Mouse (Mus musculus): ENCODE data around the gene Samd4b. TPM values are rescaled to one million over a fixed set of nuclear protein-coding genes. Genes with fewer than 3 reads are reported as not detected.
A peak's percentile ranks its signal among the peaks of the same experiment; 100 is the strongest.

Samd4b gene
- polyA plus RNA-seq, 1 experiment from 2014 or later, result 10.0 TPM

- Histone ChIP-seq H3K4me1 (peaks cover 69% of the 10 kb centered on the region), H3K27me3 (replicated peaks) (no peaks in the 10 kb centered on the region), H3K4me3 (peak overlapping the region; percentile 93), H3K9ac (peak overlapping the region; percentile 97), H3K4me2 (peak overlapping the region; percentile 84), H3K36me3 (peaks cover 14% of the 10 kb centered on the region), H3K27ac (peak overlapping the region; percentile 83), H3K9me3 (replicated peaks) (no peaks in the 10 kb centered on the region)
- ATAC-seq, result peak; percentile 97
- under 1% methylated on average over 54 of the region's 64 CpGs for WGBS (ENCODE audit: insufficient replicate concordance)
Measured at GRCm38 (mm10) chr7:28436271-28436904, 161.6 kb downstream of the Samd4b start.

- peaks cover 75% of the 10 kb centered on the region for H3K4me1 ChIP-seq
- peak overlapping the region; percentile 93 for H3K4me3 ChIP-seq
- H3K27me3 ChIP-seq (replicated peaks), result no peaks in the 10 kb centered on the region
- WGBS (ENCODE audit: insufficient replicate concordance), result under 1% methylated on average over 39 of the region's 70 CpGs
- peak; percentile 3; the same call in 1 of the 2 replicates for ATAC-seq
- peaks cover 19% of the 10 kb centered on the region for H3K36me3 ChIP-seq
- peak overlapping the region; percentile 97 for H3K9ac ChIP-seq
- H3K4me2 ChIP-seq, result peak overlapping the region; percentile 95
- H3K27ac ChIP-seq, result peak overlapping the region; percentile 82
- H3K9me3 ChIP-seq (replicated peaks), result no peaks in the 10 kb centered on the region
Measured at GRCm38 (mm10) chr7:28435660-28436259, 162.2 kb downstream of the Samd4b start.

GRCm38 (mm10) chr7:28432252-28432651 lies 165.7 kb downstream of the Samd4b start:
- Histone ChIP-seq H3K4me1 (peaks cover 69% of the 10 kb centered on the region), H3K9ac (peak overlapping the region; percentile 62), H3K4me2 (peak overlapping the region; percentile 95), H3K9me3 (replicated peaks) (no peaks in the 10 kb centered on the region), H3K36me3 (peaks cover 39% of the 10 kb centered on the region), H3K27ac (peak overlapping the region; percentile 86), H3K27me3 (replicated peaks) (no peaks in the 10 kb centered on the region), H3K4me3 (peak overlapping the region; percentile 93)
- ATAC-seq, result peak; percentile 9; the same call in 1 of the 2 replicates
- WGBS (ENCODE audit: insufficient replicate concordance), result 14% methylated on average over 2 of the region's 2 CpGs

- H3K4me2 ChIP-seq, result no peak overlapping the region
- ATAC-seq, result no peak
- peak overlapping the region; percentile 22; the same call in 1 of the 2 replicates for H3K9ac ChIP-seq
- H3K27me3 ChIP-seq (replicated peaks), result no peaks in the 10 kb centered on the region
- no peak overlapping the region for H3K4me3 ChIP-seq
- WGBS (ENCODE audit: insufficient replicate concordance), result 27% methylated on average over 1 of the region's 1 CpGs
- peak overlapping the region; percentile 86 for H3K27ac ChIP-seq
- H3K36me3 ChIP-seq, result peaks cover 47% of the 10 kb centered on the region
- peaks cover 65% of the 10 kb centered on the region for H3K4me1 ChIP-seq
- no peaks in the 10 kb centered on the region for H3K9me3 ChIP-seq (replicated peaks)
Measured at GRCm38 (mm10) chr7:28430512-28430911, 167.4 kb downstream of the Samd4b start.

- 0 out of 2 replicates have a peak overlapping the region, but pooled peaks have one; percentile 40 for H3K27ac ChIP-seq
- peaks cover 58% of the 10 kb centered on the region for H3K36me3 ChIP-seq
- no peak for ATAC-seq
- no peak overlapping the region for H3K9ac ChIP-seq
- no peaks in the 10 kb centered on the region for H3K9me3 ChIP-seq (replicated peaks)
- H3K4me3 ChIP-seq, result no peak overlapping the region
- no peaks in the 10 kb centered on the region for H3K27me3 ChIP-seq (replicated peaks)
- peaks cover 37% of the 10 kb centered on the region for H3K4me1 ChIP-seq
- H3K4me2 ChIP-seq, result no peak overlapping the region
Measured at GRCm38 (mm10) chr7:28427738-28428137, 170.2 kb downstream of the Samd4b start.

- no peaks in the 10 kb centered on the region for H3K27me3 ChIP-seq (replicated peaks)
Measured at GRCm38 (mm10) chr7:28423018-28423417, 174.9 kb downstream of the Samd4b start.

GRCm38 (mm10) chr7:28419416-28419815 lies 178.5 kb downstream of the Samd4b start:
- Histone ChIP-seq H3K27ac (no peak overlapping the region), H3K36me3 (peaks cover 97% of the 10 kb centered on the region)
- WGBS (ENCODE audit: insufficient replicate concordance), result 91% methylated on average over 2 of the region's 2 CpGs

More at GRCm38 (mm10) chr7:28423018-28423417, 174.9 kb downstream of the Samd4b start:
- Histone ChIP-seq H3K4me2 (no peak overlapping the region), H3K4me1 (no peaks in the 10 kb centered on the region; the same call in 1 of the 2 replicates), H3K27ac (no peak overlapping the region), H3K4me3 (no peak overlapping the region), H3K9me3 (replicated peaks) (no peaks in the 10 kb centered on the region), H3K9ac (no peak overlapping the region), H3K36me3 (peaks cover 80% of the 10 kb centered on the region)
- 79% methylated on average over 1 of the region's 1 CpGs for WGBS (ENCODE audit: insufficient replicate concordance)
- ATAC-seq, result no peak

GRCm38 (mm10) chr7:28418096-28418670 lies 179.8 kb downstream of the Samd4b start:
- Histone ChIP-seq H3K9me3 (replicated peaks) (no peaks in the 10 kb centered on the region), H3K36me3 (peaks cover 97% of the 10 kb centered on the region), H3K27me3 (replicated peaks) (no peaks in the 10 kb centered on the region), H3K4me3 (no peak overlapping the region), H3K9ac (no peak overlapping the region), H3K27ac (no peak overlapping the region), H3K4me2 (no peak overlapping the region), H3K4me1 (no peaks in the 10 kb centered on the region)
- 90% methylated on average over 8 of the region's 8 CpGs for WGBS (ENCODE audit: insufficient replicate concordance)
- no peak for ATAC-seq

More at GRCm38 (mm10) chr7:28419416-28419815, 178.5 kb downstream of the Samd4b start:
- Histone ChIP-seq H3K27me3 (replicated peaks) (no peaks in the 10 kb centered on the region), H3K4me2 (no peak overlapping the region), H3K9me3 (replicated peaks) (no peaks in the 10 kb centered on the region), H3K4me1 (no peaks in the 10 kb centered on the region), H3K9ac (no peak overlapping the region), H3K4me3 (no peak overlapping the region)
- no peak for ATAC-seq

GRCm38 (mm10) chr7:28417368-28417767 lies 180.6 kb downstream of the Samd4b start:
- Histone ChIP-seq H3K4me1 (no peaks in the 10 kb centered on the region), H3K9ac (no peak overlapping the region), H3K4me3 (no peak overlapping the region), H3K36me3 (peaks cover 97% of the 10 kb centered on the region), H3K9me3 (replicated peaks) (no peaks in the 10 kb centered on the region), H3K4me2 (no peak overlapping the region), H3K27me3 (replicated peaks) (no peaks in the 10 kb centered on the region), H3K27ac (no peak overlapping the region)
- no peak for ATAC-seq

- no peak overlapping the region for H3K9ac ChIP-seq
- H3K4me2 ChIP-seq, result no peak overlapping the region
- no peak for ATAC-seq
- H3K4me1 ChIP-seq, result 0 out of 2 replicates have a peak, but pooled peaks cover 10% of the 10 kb centered on the region
- no peaks in the 10 kb centered on the region for H3K9me3 ChIP-seq (replicated peaks)
- 69% methylated on average over 4 of the region's 4 CpGs for WGBS (ENCODE audit: insufficient replicate concordance)
- H3K27me3 ChIP-seq (replicated peaks), result no peaks in the 10 kb centered on the region
- H3K4me3 ChIP-seq, result no peak overlapping the region
- H3K27ac ChIP-seq, result no peak overlapping the region
- H3K36me3 ChIP-seq, result peaks cover 93% of the 10 kb centered on the region
Measured at GRCm38 (mm10) chr7:28412826-28413225, 185.1 kb downstream of the Samd4b start.

GRCm38 (mm10) chr7:28410841-28411475 lies 187.0 kb downstream of the Samd4b start:
- Histone ChIP-seq H3K27ac (no peak overlapping the region), H3K4me2 (no peak overlapping the region), H3K36me3 (peaks cover 93% of the 10 kb centered on the region), H3K4me1 (0 out of 2 replicates have a peak, but pooled peaks cover 10% of the 10 kb centered on the region), H3K9ac (no peak overlapping the region), H3K4me3 (no peak overlapping the region), H3K9me3 (replicated peaks) (no peaks in the 10 kb centered on the region), H3K27me3 (replicated peaks) (no peaks in the 10 kb centered on the region)
- ATAC-seq, result no peak
- 89% methylated on average over 3 of the region's 3 CpGs for WGBS (ENCODE audit: insufficient replicate concordance)

GRCm38 (mm10) chr7:28401942-28402341 lies 196.0 kb downstream of the Samd4b start:
- H3K36me3 ChIP-seq, result peaks cover 95% of the 10 kb centered on the region
- H3K4me1 ChIP-seq, result peaks cover 8% of the 10 kb centered on the region
- no peak overlapping the region for H3K4me2 ChIP-seq
- H3K9me3 ChIP-seq (replicated peaks), result no peaks in the 10 kb centered on the region
- no peak overlapping the region for H3K27ac ChIP-seq
- WGBS (ENCODE audit: insufficient replicate concordance), result 60% methylated on average over 3 of the region's 3 CpGs
- H3K27me3 ChIP-seq (replicated peaks), result no peaks in the 10 kb centered on the region
- H3K9ac ChIP-seq, result no peak overlapping the region
- no peak for ATAC-seq
- no peak overlapping the region for H3K4me3 ChIP-seq
